Mouse (Mus musculus) urinary bladder, postnatal 10 days (tissue): ENCODE data around the gene Ddn.

Experiments used
- DNase-seq: peaks from one replicate; pipeline ENCODE4 v3.0.0; 2022; ENCODE audit warnings: low spot score

Gene Ddn

GRCm38 (mm10) chr15:98809390-98809789, at the start of gene Ddn:
Gene Ddn (minus strand): TSS chr15:98809490.
- DNase-seq, result no peak

DNA sequence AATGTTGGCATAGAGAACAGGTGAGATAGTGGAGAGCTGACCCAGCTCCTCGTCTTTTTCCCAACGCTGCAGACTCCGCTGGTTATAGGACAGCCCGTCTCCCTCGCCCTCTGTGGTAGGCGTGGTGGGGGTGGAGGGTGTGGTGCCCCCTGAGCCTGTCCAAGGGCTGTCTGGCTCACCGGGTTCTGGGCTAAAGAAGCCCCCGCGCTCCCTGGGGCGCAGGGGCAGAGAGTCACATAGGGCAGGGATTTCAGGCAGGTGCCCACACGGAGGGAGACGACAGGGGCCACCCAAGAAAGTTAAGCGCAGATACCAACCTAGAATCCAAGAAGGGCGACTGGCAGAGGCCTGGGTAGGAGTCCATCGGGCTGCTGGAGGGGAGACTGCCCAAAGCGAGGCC, 44.9 kb upstream of the Ddn start:
- DNase-seq, result no peak

GRCm38 (mm10) chr15:98853161-98853937, 44.1 kb upstream of the Ddn start:
- DNase-seq, result no peak

GRCm38 (mm10) chr15:98852733-98853132, 43.4 kb upstream of the Ddn start:
- no peak for DNase-seq

GRCm38 (mm10) chr15:98852071-98852470, 42.8 kb upstream of the Ddn start:
- no peak for DNase-seq

DNA sequence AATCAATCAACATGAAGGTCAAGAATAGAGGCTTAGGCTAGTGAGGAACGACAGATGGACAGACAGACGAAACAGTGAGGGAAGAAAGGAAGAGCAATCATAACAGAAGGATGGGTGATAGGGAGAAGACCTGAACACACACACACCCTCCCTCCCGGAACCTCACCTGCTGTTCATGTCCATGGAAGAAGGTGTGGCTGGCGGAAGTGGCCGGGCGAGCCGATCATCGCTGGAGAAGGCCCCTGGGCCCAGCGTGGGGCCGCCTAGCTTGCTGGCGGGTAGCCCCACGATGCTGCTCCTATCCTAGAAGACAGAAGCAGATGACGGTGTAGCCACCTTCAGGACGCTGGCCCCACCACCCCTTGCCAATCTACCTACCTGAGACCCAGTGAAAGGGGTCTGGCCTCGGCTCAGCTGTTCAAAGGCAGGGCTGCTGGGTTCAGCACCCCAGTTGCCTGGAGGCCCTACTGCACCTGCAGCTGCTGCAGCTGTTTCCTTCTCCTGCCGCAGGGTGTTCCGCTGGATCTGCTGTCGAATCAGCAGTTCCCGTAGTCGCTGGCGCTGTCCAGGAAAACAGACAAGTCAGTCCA, 42.0 kb upstream of the Ddn start:
- no peak for DNase-seq

GRCm38 (mm10) chr15:98850668-98851067, 41.4 kb upstream of the Ddn start:
- DNase-seq, result no peak

DNA sequence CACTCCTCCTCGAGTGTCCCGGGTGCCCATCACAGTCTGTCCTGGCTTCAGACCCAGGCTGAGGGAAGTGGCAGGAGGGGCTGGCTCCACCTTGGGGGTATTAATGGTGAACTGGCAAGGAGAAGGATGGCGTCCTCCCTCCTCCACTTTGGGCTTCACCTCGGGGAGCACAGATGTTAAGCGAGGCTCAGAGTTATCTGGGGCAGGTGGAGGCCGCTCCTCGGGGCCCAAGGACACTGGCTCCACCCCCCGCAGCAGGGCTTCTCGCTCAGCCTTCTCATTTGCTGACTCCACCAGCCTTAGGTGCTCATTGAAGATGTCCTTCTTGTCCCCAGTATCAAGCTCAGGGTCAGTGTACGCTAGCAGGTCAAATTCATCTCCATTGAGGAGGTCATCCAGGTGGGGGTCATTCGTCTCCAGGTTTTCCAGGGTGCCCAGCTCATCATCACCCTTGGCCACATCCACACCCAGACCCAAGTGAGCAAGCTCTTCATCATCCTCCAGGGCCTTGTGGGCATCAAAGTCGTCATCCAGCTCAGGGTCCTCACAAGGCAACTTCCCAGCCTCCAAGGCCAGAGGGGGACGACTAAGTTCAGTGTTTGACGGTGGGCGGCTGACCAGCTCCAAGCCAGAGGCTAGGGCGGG, 40.8 kb upstream of the Ddn start:
- no peak for DNase-seq

DNA sequence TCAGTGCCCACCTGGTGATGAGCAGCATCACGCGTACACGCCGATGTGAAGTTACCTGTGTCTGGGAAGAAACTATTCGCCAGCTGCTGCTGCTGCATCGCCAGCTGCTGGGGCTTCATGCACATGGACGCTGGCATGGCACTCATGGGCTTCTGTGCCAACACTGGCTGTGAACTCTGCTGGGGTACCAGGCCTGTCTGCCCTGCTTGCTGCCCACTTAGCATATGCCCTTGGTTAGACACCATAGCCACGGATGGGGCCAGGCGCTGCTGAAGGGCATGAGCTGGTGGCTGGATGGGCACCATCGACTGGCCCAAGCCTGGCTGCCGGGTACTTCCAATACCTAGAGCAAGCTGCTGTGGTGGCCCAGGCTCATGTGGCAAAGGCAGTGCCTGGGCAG, 39.9 kb upstream of the Ddn start:
- DNase-seq, result no peak

DNA sequence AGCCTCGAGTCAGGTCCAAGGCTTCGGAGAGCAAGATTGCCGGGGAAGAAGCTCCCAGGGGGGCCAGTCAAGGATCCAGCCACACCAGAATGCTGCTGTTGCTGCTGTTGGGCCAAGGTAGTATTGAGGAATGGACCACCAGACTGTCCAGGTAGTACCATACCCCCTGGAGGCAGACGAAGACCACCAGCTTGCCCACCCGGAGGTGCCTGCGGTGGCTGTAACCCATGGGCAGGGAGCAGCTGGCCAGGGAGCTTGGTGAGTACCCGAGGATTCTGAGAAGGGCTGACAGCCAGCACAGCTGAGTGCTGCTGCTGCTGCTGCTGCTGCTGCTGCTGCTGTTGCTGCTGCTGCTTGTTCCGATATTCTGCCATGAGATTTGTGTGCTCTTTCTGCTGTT, 36.9 kb upstream of the Ddn start:
- no peak for DNase-seq

DNA sequence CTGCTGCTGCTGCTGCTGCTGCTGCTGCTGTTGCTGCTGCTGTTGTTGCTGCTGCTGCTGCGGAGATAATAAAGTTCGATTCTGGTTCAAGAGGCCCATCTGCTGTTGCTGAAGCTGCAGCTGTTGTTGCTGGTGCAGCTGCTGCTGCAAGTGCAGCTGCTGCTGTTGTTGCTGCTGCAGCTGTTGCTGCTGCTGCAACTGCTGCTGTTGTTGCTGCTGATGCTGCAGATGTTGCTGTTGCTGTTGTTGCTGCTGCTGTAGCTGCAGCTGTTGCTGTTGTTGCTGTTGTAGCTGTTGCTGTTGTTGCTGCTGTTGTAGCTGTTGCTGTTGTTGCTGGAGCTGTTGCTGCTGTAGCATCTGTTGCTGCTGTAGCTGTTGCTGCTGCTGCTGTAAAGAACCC, 35.9 kb upstream of the Ddn start:
- no peak for DNase-seq

GRCm38 (mm10) chr15:98843595-98844223, 34.4 kb upstream of the Ddn start:
- no peak for DNase-seq

DNA sequence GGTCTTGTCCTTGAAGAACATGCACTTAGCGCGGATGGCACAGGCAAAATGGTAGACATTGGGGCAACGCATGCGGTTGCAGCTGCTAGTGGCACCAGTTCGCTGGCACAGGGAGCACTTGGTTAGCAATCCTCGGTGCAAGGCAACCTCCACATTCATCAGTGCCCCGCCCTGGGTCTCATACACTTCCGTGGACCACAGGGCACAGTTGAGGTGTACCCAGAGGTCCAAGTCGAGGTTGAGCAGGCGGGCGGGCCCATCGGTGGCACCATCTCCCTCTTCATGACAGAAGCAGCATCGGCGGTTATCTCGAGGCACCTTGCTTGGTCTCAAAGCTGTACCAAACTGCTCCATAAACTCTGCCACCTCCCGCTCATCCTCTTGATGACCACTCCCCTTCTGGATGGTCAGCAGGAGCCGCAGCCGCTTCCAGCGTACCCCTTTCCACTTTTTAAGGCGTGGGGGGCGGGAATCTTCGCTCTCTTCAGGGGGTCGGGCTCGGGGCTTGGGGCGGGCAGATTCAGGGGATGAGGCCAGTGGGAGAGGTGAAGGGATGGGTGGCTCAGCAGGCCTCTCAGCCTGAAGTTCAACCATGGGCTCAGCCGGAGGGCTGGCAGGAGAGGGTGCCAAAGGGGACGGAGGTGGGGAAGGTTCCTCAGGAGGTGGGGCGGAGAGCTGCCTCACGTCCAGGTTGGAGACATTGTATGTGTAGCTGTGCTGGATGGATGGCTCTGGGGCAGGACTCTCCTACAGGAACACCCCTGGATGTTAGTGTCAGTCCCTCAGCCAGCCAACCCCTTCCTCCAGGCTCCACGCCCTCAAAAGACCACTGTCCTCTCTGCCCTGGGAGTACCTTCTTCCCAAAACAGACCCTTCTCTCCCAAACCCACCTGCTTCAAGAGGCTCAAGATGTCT, 30.6 kb upstream of the Ddn start:
- DNase-seq, result peak; percentile 9

- DNase-seq, result no peak
These were observed 29.9 kb upstream of the Ddn start for GRCm38 (mm10) chr15:98839161-98839560.

DNA sequence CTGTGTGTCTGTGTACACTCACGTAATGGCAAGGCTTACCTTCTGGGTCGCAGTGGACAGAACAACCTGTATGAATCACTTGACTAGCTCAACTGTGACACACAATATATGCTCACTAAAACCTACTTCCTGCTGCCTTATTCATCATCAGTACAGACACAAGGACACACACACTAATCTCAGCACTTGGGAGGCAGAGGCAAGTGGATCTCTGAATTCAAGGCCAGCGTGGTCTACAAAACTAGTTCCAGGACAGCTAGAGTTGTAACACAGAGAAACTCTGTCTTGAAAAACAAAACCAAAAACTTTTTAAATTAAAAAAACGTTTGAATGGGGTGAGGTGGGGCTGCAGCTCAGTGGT, 28.4 kb upstream of the Ddn start:
- DNase-seq, result no peak

DNA sequence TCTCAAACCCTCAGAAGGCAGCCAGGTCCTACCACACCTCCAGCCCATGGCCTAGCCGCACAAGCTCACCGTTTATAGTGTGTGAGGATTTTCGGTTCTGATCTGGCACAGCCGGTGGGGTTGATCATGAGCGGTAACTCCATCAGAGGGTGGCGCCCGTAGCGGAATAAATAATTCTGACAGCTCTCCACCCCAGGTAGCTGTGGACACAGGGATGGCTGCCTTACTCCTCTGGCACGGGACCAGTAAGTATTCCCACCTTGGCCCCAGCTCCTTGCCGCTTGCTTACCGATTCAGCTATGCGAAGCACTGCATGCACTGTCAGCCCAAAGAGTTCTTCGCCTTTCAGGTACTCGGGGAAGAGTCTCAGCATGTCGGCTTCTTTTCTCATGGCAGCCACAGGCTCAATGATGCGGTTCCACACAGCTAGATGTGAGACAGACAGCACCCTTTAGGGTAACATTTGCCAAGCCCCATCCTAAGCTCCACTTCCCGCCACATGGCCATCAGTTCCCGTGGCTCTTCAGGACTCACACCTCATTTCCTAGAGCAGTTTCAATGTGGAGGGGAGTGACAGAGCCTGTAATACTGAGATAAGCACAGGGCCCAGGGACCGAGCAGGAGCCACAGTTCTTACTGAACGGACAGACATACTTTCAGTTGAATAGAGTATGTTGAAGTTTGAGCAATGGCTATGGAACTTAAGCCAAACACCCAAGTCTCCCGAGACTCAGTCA, 27.9 kb upstream of the Ddn start:
- no peak for DNase-seq

DNA sequence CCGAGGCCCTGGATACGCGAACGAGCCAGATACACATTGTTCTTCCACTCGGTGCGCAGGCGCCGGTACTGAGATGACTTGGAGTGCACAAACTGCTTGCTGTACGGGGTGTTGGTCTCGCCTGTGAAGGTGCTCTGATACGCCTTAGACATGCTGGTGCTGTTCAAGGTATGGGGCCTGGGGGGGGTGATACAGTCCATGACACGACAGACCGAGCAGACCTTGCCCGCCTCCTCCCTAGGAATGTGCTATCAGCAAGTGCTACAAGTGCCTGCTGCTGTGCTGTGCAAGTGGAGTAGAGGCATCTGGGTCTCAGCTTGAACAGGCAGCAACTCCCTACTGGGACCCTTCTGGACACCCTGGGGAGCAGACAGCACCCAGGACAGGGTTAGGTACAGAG, 26.0 kb upstream of the Ddn start:
- DNase-seq, result no peak

- DNase-seq, result no peak
These were observed 24.8 kb upstream of the Ddn start for GRCm38 (mm10) chr15:98834059-98834458.

GRCm38 (mm10) chr15:98833281-98833680, 24.0 kb upstream of the Ddn start:
- no peak for DNase-seq

GRCm38 (mm10) chr15:98832161-98833058, 23.1 kb upstream of the Ddn start:
- no peak for DNase-seq
